Mouse (Mus musculus): ENCODE measurements around the gene Abtb2. TPM values are rescaled to one million over a fixed set of nuclear protein-coding genes. Genes with fewer than 3 reads are reported as not detected.

Gene Abtb2
- polyA plus RNA-seq, 1 experiment = 16.0 TPM

DNA sequence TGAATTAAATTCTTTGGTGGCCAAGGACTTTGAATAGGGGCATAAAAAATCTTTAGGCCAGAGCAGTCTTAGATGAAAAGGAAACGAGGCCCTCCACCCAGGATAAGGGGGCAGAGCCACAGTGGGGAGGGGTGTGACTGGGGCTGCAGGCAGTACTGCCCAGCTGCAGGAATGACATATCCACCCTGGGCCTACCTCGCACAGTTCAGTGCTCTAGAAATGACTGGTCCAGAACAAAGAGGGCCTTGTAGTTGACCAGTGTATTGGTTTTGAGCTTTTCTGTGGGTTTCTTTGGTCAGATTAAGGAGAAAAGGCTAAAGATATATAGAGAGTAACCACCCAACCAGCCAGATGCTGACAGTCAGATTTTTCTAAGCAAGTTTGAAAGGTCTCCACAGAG lies 74.8 kb downstream of the Abtb2 start:
- H3K4me3 ChIP-seq (replicated peaks; ENCODE audit: insufficient read depth, low read depth, low read length) = no peak overlapping the region
- TF ChIP-seq POLR2A (IDR thresholded peaks at IDR 0.05; ENCODE audit: borderline replicate concordance, insufficient read depth, low read length) (no peak), CTCF (IDR thresholded peaks at IDR 0.05; ENCODE audit: borderline replicate concordance, insufficient read depth, low read depth, low read length) (no peak)
- H3K4me1 ChIP-seq (ENCODE audit: control insufficient read depth, insufficient read depth, low read length) = no peaks in the 10 kb centered on the region
- no peaks in the 10 kb centered on the region for H3K27me3 ChIP-seq (ENCODE audit: control insufficient read depth, insufficient read depth, low read length)
- WGBS = 81% methylated on average over 2 of the region's 2 CpGs
- no peak overlapping the region for H3K27ac ChIP-seq (ENCODE audit: insufficient read depth, low read length)
- DNase-seq = no peak

- WGBS = 61% methylated on average over 4 of the region's 4 CpGs
- no peaks in the 10 kb centered on the region for H3K27me3 ChIP-seq (ENCODE audit: control insufficient read depth, insufficient read depth, low read length)
- DNase-seq = peak in 1 of 2 experiments; percentile 31
- peak overlapping the region; percentile 30; the same call in 1 of the 2 replicates for H3K27ac ChIP-seq (ENCODE audit: insufficient read depth, low read length)
- H3K4me3 ChIP-seq (replicated peaks; ENCODE audit: insufficient read depth, low read depth, low read length) = no peak overlapping the region
- TF ChIP-seq POLR2A (IDR thresholded peaks at IDR 0.05; ENCODE audit: borderline replicate concordance, insufficient read depth, low read length) (no peak), CTCF (IDR thresholded peaks at IDR 0.05; ENCODE audit: borderline replicate concordance, insufficient read depth, low read depth, low read length) (no peak)
- H3K4me1 ChIP-seq (ENCODE audit: control insufficient read depth, insufficient read depth, low read length) = no peaks in the 10 kb centered on the region
Observed at GRCm38 (mm10) chr2:103643584-103644211, 77.6 kb downstream of the Abtb2 start.

GRCm38 (mm10) chr2:103644418-103644817 lies 78.3 kb downstream of the Abtb2 start:
- Histone ChIP-seq H3K4me3 (replicated peaks; ENCODE audit: insufficient read depth, low read depth, low read length) (no peak overlapping the region), H3K27ac (ENCODE audit: insufficient read depth, low read length) (no peak overlapping the region), H3K4me1 (ENCODE audit: control insufficient read depth, insufficient read depth, low read length) (no peaks in the 10 kb centered on the region), H3K27me3 (ENCODE audit: control insufficient read depth, insufficient read depth, low read length) (no peaks in the 10 kb centered on the region)
- 39% methylated on average over 1 of the region's 1 CpGs for WGBS
- TF ChIP-seq POLR2A (IDR thresholded peaks at IDR 0.05; ENCODE audit: borderline replicate concordance, insufficient read depth, low read length) (no peak), CTCF (IDR thresholded peaks at IDR 0.05; ENCODE audit: borderline replicate concordance, insufficient read depth, low read depth, low read length) (no peak)
- DNase-seq = no peak

DNA sequence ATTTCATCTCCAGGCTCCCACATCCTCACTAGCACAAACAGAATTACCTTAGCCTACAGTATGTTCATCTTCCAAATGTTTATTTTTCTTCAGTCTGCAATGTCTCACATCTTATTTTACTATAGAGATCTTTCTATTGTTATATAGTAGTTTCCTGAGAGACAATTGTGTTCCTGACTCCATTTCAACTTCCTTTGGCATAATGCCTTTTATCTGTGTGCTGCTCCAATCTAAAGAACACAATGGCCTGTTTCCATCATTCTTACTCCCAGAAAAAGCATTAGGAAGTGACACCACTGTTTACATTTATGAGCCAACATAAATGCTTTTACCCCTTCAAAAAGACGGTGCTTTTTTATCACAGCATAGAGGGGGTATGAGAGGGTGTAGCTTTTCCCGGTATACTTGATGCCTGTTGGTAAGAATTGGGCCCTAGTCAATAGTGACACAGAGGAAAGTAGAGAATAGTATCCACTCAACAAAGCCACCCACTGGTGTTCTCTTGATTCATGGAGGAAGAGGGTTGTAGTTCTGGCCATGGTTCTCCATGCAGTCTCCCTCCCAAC lies 84.3 kb downstream of the Abtb2 start:
- no peak overlapping the region for H3K4me3 ChIP-seq (replicated peaks; ENCODE audit: insufficient read depth, low read depth, low read length)
- H3K27ac ChIP-seq (ENCODE audit: insufficient read depth, low read length) = no peak overlapping the region
- DNase-seq = no peak
- WGBS = 91% methylated on average over 2 of the region's 2 CpGs
- no peaks in the 10 kb centered on the region for H3K4me1 ChIP-seq (ENCODE audit: control insufficient read depth, insufficient read depth, low read length)
- TF ChIP-seq CTCF (IDR thresholded peaks at IDR 0.05; ENCODE audit: borderline replicate concordance, insufficient read depth, low read depth, low read length) (no peak), POLR2A (IDR thresholded peaks at IDR 0.05; ENCODE audit: borderline replicate concordance, insufficient read depth, low read length) (no peak)
- no peaks in the 10 kb centered on the region for H3K27me3 ChIP-seq (ENCODE audit: control insufficient read depth, insufficient read depth, low read length)

DNA sequence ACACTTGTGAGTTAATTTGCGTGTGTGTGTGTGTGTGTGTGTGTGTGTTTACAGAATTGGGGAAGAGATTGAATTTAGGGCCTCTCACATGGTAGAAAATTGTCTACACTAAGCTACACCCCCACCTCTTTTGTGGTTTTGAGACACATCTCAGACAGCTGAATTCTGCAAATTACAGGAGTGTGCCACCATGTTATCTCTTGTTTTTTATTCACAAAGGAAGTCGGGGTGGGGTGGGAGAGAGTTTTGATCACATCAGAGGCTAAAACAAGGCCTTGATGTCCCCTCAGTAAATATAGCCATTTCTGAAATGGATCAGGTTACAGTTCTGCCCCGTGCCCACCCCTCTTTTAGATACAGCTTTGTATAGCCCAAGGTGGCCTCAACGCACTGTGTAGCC lies 86.0 kb downstream of the Abtb2 start:
- TF ChIP-seq CTCF (IDR thresholded peaks at IDR 0.05; ENCODE audit: borderline replicate concordance, insufficient read depth, low read depth, low read length) (no peak), POLR2A (IDR thresholded peaks at IDR 0.05; ENCODE audit: borderline replicate concordance, insufficient read depth, low read length) (no peak)
- 92% methylated on average over 4 of the region's 4 CpGs for WGBS
- no peaks in the 10 kb centered on the region for H3K27me3 ChIP-seq (ENCODE audit: control insufficient read depth, insufficient read depth, low read length)

GRCm38 (mm10) chr2:103655037-103655436 lies 88.9 kb downstream of the Abtb2 start:
- 94% methylated on average over 1 of the region's 1 CpGs for WGBS
- DNase-seq = no peak
- Histone ChIP-seq H3K4me1 (ENCODE audit: control insufficient read depth, insufficient read depth, low read length) (no peaks in the 10 kb centered on the region), H3K27ac (ENCODE audit: insufficient read depth, low read length) (no peak overlapping the region), H3K27me3 (ENCODE audit: control insufficient read depth, insufficient read depth, low read length) (no peaks in the 10 kb centered on the region), H3K4me3 (replicated peaks; ENCODE audit: insufficient read depth, low read depth, low read length) (no peak overlapping the region)
- no peak for TF ChIP-seq POLR2A (IDR thresholded peaks at IDR 0.05; ENCODE audit: borderline replicate concordance, insufficient read depth, low read length)
- no peak for TF ChIP-seq CTCF (IDR thresholded peaks at IDR 0.05; ENCODE audit: borderline replicate concordance, insufficient read depth, low read depth, low read length)

More for the DNA sequence above, 86.0 kb downstream of the Abtb2 start:
- Histone ChIP-seq H3K4me3 (replicated peaks; ENCODE audit: insufficient read depth, low read depth, low read length) (no peak overlapping the region), H3K27ac (ENCODE audit: insufficient read depth, low read length) (no peak overlapping the region), H3K4me1 (ENCODE audit: control insufficient read depth, insufficient read depth, low read length) (no peaks in the 10 kb centered on the region)
- no peak for DNase-seq

GRCm38 (mm10) chr2:103656028-103656427 lies 89.9 kb downstream of the Abtb2 start:
- no peaks in the 10 kb centered on the region for H3K4me1 ChIP-seq (ENCODE audit: control insufficient read depth, insufficient read depth, low read length)
- DNase-seq = no peak
- H3K4me3 ChIP-seq (replicated peaks; ENCODE audit: insufficient read depth, low read depth, low read length) = no peak overlapping the region
- no peak overlapping the region for H3K27ac ChIP-seq (ENCODE audit: insufficient read depth, low read length)
- TF ChIP-seq CTCF (IDR thresholded peaks at IDR 0.05; ENCODE audit: borderline replicate concordance, insufficient read depth, low read depth, low read length) = no peak
- no peak for TF ChIP-seq POLR2A (IDR thresholded peaks at IDR 0.05; ENCODE audit: borderline replicate concordance, insufficient read depth, low read length)
- no peaks in the 10 kb centered on the region for H3K27me3 ChIP-seq (ENCODE audit: control insufficient read depth, insufficient read depth, low read length)

DNA sequence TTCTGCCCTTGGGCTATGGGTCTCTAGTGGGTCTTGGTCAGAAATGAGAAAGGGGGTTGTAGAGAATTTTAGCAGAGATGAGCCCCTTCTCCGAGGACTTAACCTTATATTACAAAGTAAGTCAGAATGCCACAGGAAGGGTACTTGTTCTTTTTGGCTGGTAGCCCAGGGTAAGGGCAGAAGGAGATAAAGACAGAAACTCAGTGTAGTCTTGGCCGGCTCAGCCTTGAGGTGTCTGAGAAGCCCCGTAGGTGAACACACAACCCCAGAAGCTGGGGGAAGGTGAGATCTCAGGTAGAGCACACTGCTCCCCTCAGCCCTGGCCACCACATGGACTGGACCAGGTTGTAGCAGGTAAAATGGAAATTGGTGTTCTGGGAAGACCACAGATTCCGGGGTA lies 93.1 kb downstream of the Abtb2 start:
- H3K4me3 ChIP-seq (replicated peaks; ENCODE audit: insufficient read depth, low read depth, low read length) = no peak overlapping the region
- H3K27ac ChIP-seq (ENCODE audit: insufficient read depth, low read length) = no peak overlapping the region
- no peaks in the 10 kb centered on the region for H3K27me3 ChIP-seq (ENCODE audit: control insufficient read depth, insufficient read depth, low read length)
- DNase-seq = no peak
- H3K4me1 ChIP-seq (ENCODE audit: control insufficient read depth, insufficient read depth, low read length) = peaks cover 8% of the 10 kb centered on the region; the same call in 1 of the 2 replicates
- WGBS = 93% methylated on average over 4 of the region's 4 CpGs
- TF ChIP-seq CTCF (IDR thresholded peaks at IDR 0.05; ENCODE audit: borderline replicate concordance, insufficient read depth, low read depth, low read length) (no peak), POLR2A (IDR thresholded peaks at IDR 0.05; ENCODE audit: borderline replicate concordance, insufficient read depth, low read length) (no peak)

Data from cerebellum, adult 2 months (tissue).